Mouse (Mus musculus): ENCODE results near the gene Ptges2. TPM values are rescaled to one million over a fixed set of nuclear protein-coding genes. Genes with fewer than 3 reads are reported as not detected.

Ptges2 gene
- total and polyA plus RNA-seq, 3 experiments, result 17.1 to 21.3 (median 20.3) TPM

DNA sequence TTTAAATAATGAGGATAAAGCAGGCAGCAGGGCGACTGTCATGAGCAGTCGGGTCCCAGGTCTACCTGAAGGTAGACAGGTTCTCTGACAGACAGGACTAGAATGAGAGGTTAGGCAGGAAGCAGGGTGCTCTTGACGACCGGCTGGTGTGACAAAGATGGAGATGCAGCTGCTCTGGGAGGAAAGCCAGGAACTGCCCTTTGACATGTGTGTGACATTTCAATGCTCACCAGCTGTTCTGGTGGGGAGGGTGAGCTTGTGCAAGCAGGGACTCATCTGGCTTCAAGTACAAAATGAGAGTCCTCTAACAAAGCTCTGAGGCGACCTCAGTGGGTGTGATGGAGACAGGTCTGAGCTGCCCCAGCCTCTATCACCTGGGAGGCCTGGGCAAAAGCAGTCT, 18.2 kb downstream of the Ptges2 start:
- H3K27me3 ChIP-seq (replicated peaks), result no peaks in the 10 kb centered on the region
- dilution Hi-C loops (cut with MboI; ENCODE audit: extremely low pct_ligation_motif_present, extremely low pct_unique_long_range_greater_than_20kb, low sequenced_read_pairs) (no loop called here), in situ Hi-C loops (cut with MboI; ENCODE audit: low pct_ligation_motif_present, low pct_unique_long_range_greater_than_20kb, low sequenced_read_pairs) (no loop called here)
- H3K9me3 ChIP-seq (replicated peaks; ENCODE audit: low read length), result no peaks in the 10 kb centered on the region
- no peak overlapping the region for H3K9ac ChIP-seq (ENCODE audit: insufficient read depth, low read depth)
- H3K79me2 ChIP-seq (replicated peaks; ENCODE audit: control insufficient read depth, extremely low read depth, insufficient read depth, poor library complexity, severe bottlenecking), result no peaks in the 10 kb centered on the region
- H3K4me3 ChIP-seq (replicated peaks in 1 of 3; ENCODE audit: low read depth in 2 of 3, low read length in 2 of 3, poor library complexity in 1 of 3), result no peak overlapping the region
- no peak overlapping the region for H3K27ac ChIP-seq (ENCODE audit: insufficient read depth, low read depth)
- TF ChIP-seq SIN3A (IDR thresholded peaks at IDR 0.05; ENCODE audit: low read length) (no peak), MAFK (IDR thresholded peaks at IDR 0.05; ENCODE audit: insufficient replicate concordance, low read length) (no peak)
- H3K4me2 ChIP-seq (ENCODE audit: insufficient read depth, low read depth, poor library complexity, severe bottlenecking), result no peak overlapping the region
- no peaks in the 10 kb centered on the region for H3K4me1 ChIP-seq (ENCODE audit: control insufficient read depth in 1 of 2, insufficient read depth in 2 of 2)
- no peak for DNase-seq (ENCODE audit: extremely low read depth)
- H3K36me3 ChIP-seq (replicated peaks in 1 of 2; ENCODE audit: control insufficient read depth in 1 of 2, insufficient read depth in 1 of 2, low read length in 1 of 2), result peaks cover 41 to 55% of the 10 kb centered on the region in 2 experiments

DNA sequence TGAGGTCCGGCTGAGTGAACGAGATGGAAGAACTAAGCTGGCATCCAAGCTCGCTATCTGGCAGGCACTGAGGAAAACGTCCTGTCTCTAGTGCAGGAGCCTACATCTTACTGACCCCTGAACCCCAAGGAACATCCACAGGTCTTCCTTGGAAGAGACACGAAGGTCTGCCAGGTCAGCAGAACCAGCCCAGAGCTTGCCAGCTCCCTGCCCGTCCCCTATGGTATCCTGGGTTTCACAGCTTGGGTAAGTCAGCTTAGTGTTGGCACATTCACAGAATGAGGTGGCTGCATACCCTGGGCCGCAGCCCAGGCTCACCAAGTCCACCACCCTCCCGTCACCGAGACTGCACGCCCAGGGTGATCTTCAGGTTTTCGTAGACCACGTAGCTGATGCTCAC, 20.1 kb downstream of the Ptges2 start:
- Histone ChIP-seq H3K36me3 (replicated peaks in 1 of 2; ENCODE audit: control insufficient read depth in 1 of 2, insufficient read depth in 1 of 2, low read length in 1 of 2) (peaks cover 58 to 74% of the 10 kb centered on the region in 2 experiments), H3K27ac (ENCODE audit: insufficient read depth, low read depth) (no peak overlapping the region), H3K4me3 (replicated peaks in 1 of 3; ENCODE audit: low read depth in 2 of 3, low read length in 2 of 3, poor library complexity in 1 of 3) (no peak overlapping the region), H3K9ac (ENCODE audit: insufficient read depth, low read depth) (no peak overlapping the region), H3K27me3 (replicated peaks) (no peaks in the 10 kb centered on the region), H3K4me1 (ENCODE audit: control insufficient read depth in 1 of 2, insufficient read depth in 2 of 2) (no peaks in the 10 kb centered on the region), H3K9me3 (replicated peaks; ENCODE audit: low read length) (no peaks in the 10 kb centered on the region), H3K4me2 (ENCODE audit: insufficient read depth, low read depth, poor library complexity, severe bottlenecking) (no peak overlapping the region), H3K79me2 (replicated peaks; ENCODE audit: control insufficient read depth, extremely low read depth, insufficient read depth, poor library complexity, severe bottlenecking) (no peaks in the 10 kb centered on the region)
- in situ Hi-C loops (cut with MboI; ENCODE audit: low pct_ligation_motif_present, low pct_unique_long_range_greater_than_20kb, low sequenced_read_pairs) (loop anchor here (5.0 kb wide), 1 partner anchor 36 kb away; the partner anchor contains the start of genes Naif1 and Slc25a25), dilution Hi-C loops (cut with MboI; ENCODE audit: extremely low pct_ligation_motif_present, extremely low pct_unique_long_range_greater_than_20kb, low sequenced_read_pairs) (no loop called here)
- DNase-seq (ENCODE audit: extremely low read depth), result no peak
- no peak for TF ChIP-seq NRF1 (IDR thresholded peaks at IDR 0.05; ENCODE audit: low read depth, low read length)

GRCm38 (mm10) chr2:32416556-32416955, 20.9 kb downstream of the Ptges2 start:
- Histone ChIP-seq H3K9me3 (replicated peaks; ENCODE audit: low read length) (no peaks in the 10 kb centered on the region), H3K4me1 (ENCODE audit: control insufficient read depth in 1 of 2, insufficient read depth in 2 of 2) (peaks cover 0 to 4% of the 10 kb centered on the region in 2 experiments; a peak in 2 of 4 replicates), H3K9ac (ENCODE audit: insufficient read depth, low read depth) (no peak overlapping the region), H3K36me3 (replicated peaks in 1 of 2; ENCODE audit: control insufficient read depth in 1 of 2, insufficient read depth in 1 of 2, low read length in 1 of 2) (peaks cover 59 to 79% of the 10 kb centered on the region in 2 experiments), H3K27me3 (replicated peaks) (no peaks in the 10 kb centered on the region), H3K27ac (ENCODE audit: insufficient read depth, low read depth) (no peak overlapping the region), H3K4me3 (replicated peaks in 1 of 3; ENCODE audit: low read depth in 2 of 3, low read length in 2 of 3, poor library complexity in 1 of 3) (no peak overlapping the region), H3K4me2 (ENCODE audit: insufficient read depth, low read depth, poor library complexity, severe bottlenecking) (no peak overlapping the region), H3K79me2 (replicated peaks; ENCODE audit: control insufficient read depth, extremely low read depth, insufficient read depth, poor library complexity, severe bottlenecking) (no peaks in the 10 kb centered on the region)
- dilution Hi-C loops (cut with MboI; ENCODE audit: extremely low pct_ligation_motif_present, extremely low pct_unique_long_range_greater_than_20kb, low sequenced_read_pairs), result no loop called here
- in situ Hi-C loops (cut with MboI; ENCODE audit: low pct_ligation_motif_present, low pct_unique_long_range_greater_than_20kb, low sequenced_read_pairs), result loop anchor here (5.0 kb wide), 1 partner anchor 36 kb away; the partner anchor contains the start of genes Naif1 and Slc25a25
- no peak for DNase-seq (ENCODE audit: extremely low read depth)
- no peak for TF ChIP-seq ZKSCAN1 (IDR thresholded peaks at IDR 0.05; ENCODE audit: borderline replicate concordance, low read depth, low read length)
- no peak for TF ChIP-seq SMC3 (IDR thresholded peaks at IDR 0.05; ENCODE audit: low read depth, low read length)
- no peak for TF ChIP-seq BHLHE40 (IDR thresholded peaks at IDR 0.05; ENCODE audit: low read depth, low read length)
- no peak for TF ChIP-seq PAX5 (IDR thresholded peaks at IDR 0.05; ENCODE audit: low read length)
- TF ChIP-seq RCOR1 (conservative IDR thresholded peaks at IDR 0.05; ENCODE audit: low read depth, low read length), result no peak
- TF ChIP-seq KAT2A (IDR thresholded peaks at IDR 0.05; ENCODE audit: insufficient replicate concordance, low read length), result no peak
- no peak for TF ChIP-seq ZNF384 (IDR thresholded peaks at IDR 0.05; ENCODE audit: low read depth, low read length)
- no peak for TF ChIP-seq SIN3A (IDR thresholded peaks at IDR 0.05; ENCODE audit: low read length)
- TF ChIP-seq ELF1 (IDR thresholded peaks at IDR 0.05; ENCODE audit: low read depth, low read length), result no peak
- no peak for TF ChIP-seq MYC (IDR thresholded peaks at IDR 0.05; ENCODE audit: low read depth, low read length)
- no peak for TF ChIP-seq TBP (conservative IDR thresholded peaks at IDR 0.05; ENCODE audit: low read depth, low read length)
